Mouse (Mus musculus): Measurements from ENCODE around the gene Cdh9.

The Cdh9 gene

GRCm38 (mm10) chr15:16728470-16729011 lies at the start of gene Cdh9:
TSS of gene Cdh9 (plus strand) at chr15:16728756.
- peak; percentile 59 for DNase-seq

- DNase-seq = peak; percentile 1
Observed at GRCm38 (mm10) chr15:16679096-16679495, 49.5 kb upstream of the Cdh9 start.

GRCm38 (mm10) chr15:16699821-16700220 lies 28.7 kb upstream of the Cdh9 start:
- DNase-seq = no peak

GRCm38 (mm10) chr15:16702340-16702739 lies 26.2 kb upstream of the Cdh9 start:
- no peak for DNase-seq

GRCm38 (mm10) chr15:16739088-16739487 lies 10.5 kb downstream of the Cdh9 start:
- DNase-seq = no peak

GRCm38 (mm10) chr15:16746672-16747071 lies 18.1 kb downstream of the Cdh9 start:
- no peak for DNase-seq

GRCm38 (mm10) chr15:16763252-16763651 lies 34.7 kb downstream of the Cdh9 start:
- DNase-seq = no peak

- DNase-seq = no peak
Observed at GRCm38 (mm10) chr15:16784575-16784974, 56.0 kb downstream of the Cdh9 start.

GRCm38 (mm10) chr15:16792857-16793256 lies 64.3 kb downstream of the Cdh9 start:
- DNase-seq = no peak

GRCm38 (mm10) chr15:16801302-16801701 lies 72.7 kb downstream of the Cdh9 start:
- DNase-seq = no peak

- no peak for DNase-seq
Observed at GRCm38 (mm10) chr15:16810787-16811186, 82.2 kb downstream of the Cdh9 start.

- DNase-seq = no peak
Observed at GRCm38 (mm10) chr15:16814035-16814434, 85.5 kb downstream of the Cdh9 start.

GRCm38 (mm10) chr15:16834761-16835160 lies 106.2 kb downstream of the Cdh9 start:
- DNase-seq = no peak

GRCm38 (mm10) chr15:16882542-16882941 lies 154.0 kb downstream of the Cdh9 start:
- DNase-seq = no peak

GRCm38 (mm10) chr15:16896674-16897073 lies 168.1 kb downstream of the Cdh9 start:
- DNase-seq = no peak
